Mouse (Mus musculus): ENCODE measurements around the gene Tra2b. TPM values are rescaled to one million over a fixed set of nuclear protein-coding genes. Genes with fewer than 3 reads are reported as not detected.
"Not testable (repeated sequence)": the region's sequence is repeated elsewhere in the genome, so short reads cannot be mapped to it uniquely, and the experiment has no call there.

Tra2b gene
- 169 TPM in 1 of 2 replicates, not detected in the other for polyA plus RNA-seq (2012; ENCODE audit: insufficient read depth, insufficient read length, low replicate concordance, missing spikeins)

GRCm38 (mm10) chr16:22265849-22266376 is at the start of gene Tra2b:
TSS of gene Tra2b (minus strand) at chr16:22266005.
- WGBS = under 1% methylated on average over 38 of the region's 38 CpGs
- Histone ChIP-seq H3K27ac (ENCODE audit: insufficient read depth, low read depth, low read length) (peak within 1 kb of the TSS; percentile 90), H3K4me1 (ENCODE audit: control insufficient read depth, insufficient read depth, low read length) (0 out of 2 replicates have a peak, but pooled peaks cover 2% of the 10 kb centered on the region), H3K4me3 (ENCODE audit: insufficient read depth, low read depth, low read length) (peak within 1 kb of the TSS; percentile 73)
- peak; percentile 82 for TF ChIP-seq POLR2A (IDR thresholded peaks at IDR 0.05; ENCODE audit: insufficient read depth, low read depth, low read length)
- no peak for TF ChIP-seq CTCF (IDR thresholded peaks at IDR 0.05; ENCODE audit: insufficient read depth, low read depth, low read length)

DNA sequence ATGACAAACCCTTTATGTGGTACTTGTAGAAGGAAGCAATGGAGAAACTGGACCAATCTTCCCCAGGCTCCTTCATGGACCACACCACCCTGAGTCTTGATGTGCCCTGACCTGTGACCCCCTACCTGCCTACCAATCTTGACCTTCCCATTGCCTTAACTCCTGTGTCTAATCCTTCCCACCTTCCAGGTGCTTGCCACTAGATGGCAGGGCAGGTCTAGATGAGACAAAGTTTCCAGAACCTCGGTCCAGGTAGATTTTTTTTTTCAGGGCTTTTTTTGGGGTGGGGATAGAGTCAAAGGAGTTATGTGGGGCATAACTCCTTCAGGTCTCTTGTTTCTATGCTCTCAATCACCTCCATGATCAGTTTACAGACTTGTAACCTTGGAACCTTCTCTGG is 44.8 kb upstream of the Tra2b start:
- 7% methylated on average over 1 of the region's 1 CpGs for WGBS
- Histone ChIP-seq H3K4me3 (ENCODE audit: insufficient read depth, low read depth, low read length) (no peak overlapping the region), H3K27ac (ENCODE audit: insufficient read depth, low read depth, low read length) (no peak overlapping the region), H3K4me1 (ENCODE audit: control insufficient read depth, insufficient read depth, low read length) (peaks cover 3% of the 10 kb centered on the region)
- TF ChIP-seq POLR2A (IDR thresholded peaks at IDR 0.05; ENCODE audit: insufficient read depth, low read depth, low read length) = no peak
- TF ChIP-seq CTCF (IDR thresholded peaks at IDR 0.05; ENCODE audit: insufficient read depth, low read depth, low read length) = 0 out of 2 replicates have a peak, but pooled peaks have one; percentile 20

- 26% methylated on average over 5 of the region's 5 CpGs for WGBS
- no peak overlapping the region for H3K4me3 ChIP-seq (ENCODE audit: insufficient read depth, low read depth, low read length)
- H3K4me1 ChIP-seq (ENCODE audit: control insufficient read depth, insufficient read depth, low read length) = no peaks in the 10 kb centered on the region
- no peak overlapping the region for H3K27ac ChIP-seq (ENCODE audit: insufficient read depth, low read depth, low read length)
- TF ChIP-seq POLR2A (IDR thresholded peaks at IDR 0.05; ENCODE audit: insufficient read depth, low read depth, low read length) (no peak), CTCF (IDR thresholded peaks at IDR 0.05; ENCODE audit: insufficient read depth, low read depth, low read length) (peak; percentile 67; the same call in 1 of the 2 replicates)
Observed at GRCm38 (mm10) chr16:22302606-22303005, 36.8 kb upstream of the Tra2b start.

DNA sequence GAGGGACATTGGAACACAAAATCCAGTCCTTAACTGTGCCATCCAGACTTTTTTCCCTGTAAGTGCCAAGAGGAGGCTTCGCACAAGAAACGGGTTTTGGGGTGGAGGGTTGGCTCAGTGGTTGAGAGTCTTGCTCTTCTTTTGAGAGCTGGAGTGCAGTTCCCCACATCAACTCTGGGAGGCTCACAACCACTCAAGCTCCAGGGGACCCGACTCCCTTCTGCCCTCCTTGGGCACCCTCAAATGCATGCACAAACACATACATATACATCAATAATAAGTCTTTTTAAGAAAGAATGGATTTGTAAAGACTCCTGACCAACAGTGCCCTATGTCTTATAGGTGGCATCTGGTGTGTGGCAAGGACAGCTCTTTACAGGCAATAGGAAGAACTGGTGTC is 35.6 kb upstream of the Tra2b start:
- WGBS = 59% methylated on average over 3 of the region's 3 CpGs
- no peak for TF ChIP-seq CTCF (IDR thresholded peaks at IDR 0.05; ENCODE audit: insufficient read depth, low read depth, low read length)
- TF ChIP-seq POLR2A (IDR thresholded peaks at IDR 0.05; ENCODE audit: insufficient read depth, low read depth, low read length) = no peak
- Histone ChIP-seq H3K4me3 (ENCODE audit: insufficient read depth, low read depth, low read length) (no peak overlapping the region), H3K4me1 (ENCODE audit: control insufficient read depth, insufficient read depth, low read length) (no peaks in the 10 kb centered on the region), H3K27ac (ENCODE audit: insufficient read depth, low read depth, low read length) (no peak overlapping the region)

DNA sequence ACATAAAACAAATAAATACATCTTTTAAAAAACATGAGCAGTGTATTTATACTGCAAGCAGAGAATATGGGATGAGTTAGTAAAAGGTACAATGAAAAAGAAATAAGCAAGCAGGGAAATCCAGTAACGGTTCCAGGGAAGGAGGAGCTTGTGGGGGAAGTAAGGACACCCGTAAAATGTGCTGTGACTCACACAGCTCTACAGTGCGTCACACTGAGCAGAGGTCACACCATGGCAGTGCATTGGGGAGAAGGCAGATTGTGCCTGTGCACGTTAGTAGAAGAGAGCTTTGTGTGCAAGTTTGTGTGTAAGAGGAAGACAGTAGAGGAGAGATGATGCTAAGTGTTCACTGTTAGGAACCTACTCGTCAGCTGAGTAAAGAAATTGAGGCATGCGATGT is 31.1 kb upstream of the Tra2b start:
- 44% methylated on average over 6 of the region's 6 CpGs for WGBS
- no peak overlapping the region for H3K27ac ChIP-seq (ENCODE audit: insufficient read depth, low read depth, low read length)
- H3K4me1 ChIP-seq (ENCODE audit: control insufficient read depth, insufficient read depth, low read length) = no peaks in the 10 kb centered on the region
- TF ChIP-seq CTCF (IDR thresholded peaks at IDR 0.05; ENCODE audit: insufficient read depth, low read depth, low read length) (no peak), POLR2A (IDR thresholded peaks at IDR 0.05; ENCODE audit: insufficient read depth, low read depth, low read length) (no peak)
- no peak overlapping the region for H3K4me3 ChIP-seq (ENCODE audit: insufficient read depth, low read depth, low read length)

GRCm38 (mm10) chr16:22294812-22295211 is 29.0 kb upstream of the Tra2b start:
- not testable (repeated sequence) for H3K4me1 ChIP-seq (ENCODE audit: control insufficient read depth, insufficient read depth, low read length); H3K27ac ChIP-seq (ENCODE audit: insufficient read depth, low read depth, low read length); H3K4me3 ChIP-seq (ENCODE audit: insufficient read depth, low read depth, low read length)
- 96% methylated on average over 14 of the region's 14 CpGs for WGBS

GRCm38 (mm10) chr16:22293600-22293999 is 27.8 kb upstream of the Tra2b start:
- H3K27ac ChIP-seq (ENCODE audit: insufficient read depth, low read depth, low read length) = no peak overlapping the region
- no peaks in the 10 kb centered on the region for H3K4me1 ChIP-seq (ENCODE audit: control insufficient read depth, insufficient read depth, low read length)
- no peak for TF ChIP-seq POLR2A (IDR thresholded peaks at IDR 0.05; ENCODE audit: insufficient read depth, low read depth, low read length)
- peak; percentile 18; the same call in 1 of the 2 replicates for TF ChIP-seq CTCF (IDR thresholded peaks at IDR 0.05; ENCODE audit: insufficient read depth, low read depth, low read length)
- H3K4me3 ChIP-seq (ENCODE audit: insufficient read depth, low read depth, low read length) = no peak overlapping the region
- 53% methylated on average over 2 of the region's 2 CpGs for WGBS

GRCm38 (mm10) chr16:22292394-22292793 is 26.6 kb upstream of the Tra2b start:
- TF ChIP-seq POLR2A (IDR thresholded peaks at IDR 0.05; ENCODE audit: insufficient read depth, low read depth, low read length) = no peak
- TF ChIP-seq CTCF (IDR thresholded peaks at IDR 0.05; ENCODE audit: insufficient read depth, low read depth, low read length) = no peak
- Histone ChIP-seq H3K4me1 (ENCODE audit: control insufficient read depth, insufficient read depth, low read length) (no peaks in the 10 kb centered on the region), H3K27ac (ENCODE audit: insufficient read depth, low read depth, low read length) (no peak overlapping the region), H3K4me3 (ENCODE audit: insufficient read depth, low read depth, low read length) (no peak overlapping the region)
- 87% methylated on average over 4 of the region's 4 CpGs for WGBS

DNA sequence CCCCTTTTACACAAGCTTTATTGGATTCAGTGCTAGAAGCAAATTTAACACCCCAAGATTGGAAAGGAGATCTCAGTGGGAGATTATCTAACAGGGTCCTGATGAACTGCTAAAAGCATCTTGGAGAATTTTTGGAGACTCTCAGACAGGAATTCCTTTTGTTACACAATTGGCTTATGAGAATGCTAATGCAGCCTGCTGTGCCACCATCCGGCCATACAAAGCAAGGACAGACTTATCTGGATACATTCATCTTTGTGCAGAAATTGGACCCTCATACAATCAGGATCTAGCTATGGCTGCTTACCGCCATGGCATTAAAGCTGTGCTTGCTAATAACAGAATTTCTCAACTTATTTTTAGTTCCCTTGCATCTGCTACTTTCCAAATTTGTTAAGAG is 23.8 kb upstream of the Tra2b start:
- Histone ChIP-seq H3K4me1 (ENCODE audit: control insufficient read depth, insufficient read depth, low read length) (no peaks in the 10 kb centered on the region), H3K27ac (ENCODE audit: insufficient read depth, low read depth, low read length) (no peak overlapping the region), H3K4me3 (ENCODE audit: insufficient read depth, low read depth, low read length) (no peak overlapping the region)
- WGBS = 19% methylated on average over 2 of the region's 2 CpGs
- no peak for TF ChIP-seq CTCF (IDR thresholded peaks at IDR 0.05; ENCODE audit: insufficient read depth, low read depth, low read length)
- TF ChIP-seq POLR2A (IDR thresholded peaks at IDR 0.05; ENCODE audit: insufficient read depth, low read depth, low read length) = no peak

- TF ChIP-seq CTCF (IDR thresholded peaks at IDR 0.05; ENCODE audit: insufficient read depth, low read depth, low read length) (no peak), POLR2A (IDR thresholded peaks at IDR 0.05; ENCODE audit: insufficient read depth, low read depth, low read length) (no peak)
- WGBS = 100% methylated on average over 1 of the region's 1 CpGs
- Histone ChIP-seq H3K27ac (ENCODE audit: insufficient read depth, low read depth, low read length) (no peak overlapping the region), H3K4me3 (ENCODE audit: insufficient read depth, low read depth, low read length) (no peak overlapping the region), H3K4me1 (ENCODE audit: control insufficient read depth, insufficient read depth, low read length) (no peaks in the 10 kb centered on the region)
Observed at GRCm38 (mm10) chr16:22286996-22287395, 21.2 kb upstream of the Tra2b start.
